Mouse (Mus musculus) erythroblast, embryonic 14.5 days (primary cell): Measurements from ENCODE around the gene Syngr1.

Experiments
- GATA1 ChIP-seq: IDR thresholded peaks from 2 replicates; pipeline ENCODE4 v1.6.1; 2012; ENCODE audit warnings: low read length, inconsistent platforms, mixed read lengths
- TAL1 ChIP-seq: IDR thresholded peaks from 3 replicates; pipeline ENCODE4 v1.6.1; 2012; ENCODE audit warnings: low read length, inconsistent platforms, mixed read lengths

DNA sequence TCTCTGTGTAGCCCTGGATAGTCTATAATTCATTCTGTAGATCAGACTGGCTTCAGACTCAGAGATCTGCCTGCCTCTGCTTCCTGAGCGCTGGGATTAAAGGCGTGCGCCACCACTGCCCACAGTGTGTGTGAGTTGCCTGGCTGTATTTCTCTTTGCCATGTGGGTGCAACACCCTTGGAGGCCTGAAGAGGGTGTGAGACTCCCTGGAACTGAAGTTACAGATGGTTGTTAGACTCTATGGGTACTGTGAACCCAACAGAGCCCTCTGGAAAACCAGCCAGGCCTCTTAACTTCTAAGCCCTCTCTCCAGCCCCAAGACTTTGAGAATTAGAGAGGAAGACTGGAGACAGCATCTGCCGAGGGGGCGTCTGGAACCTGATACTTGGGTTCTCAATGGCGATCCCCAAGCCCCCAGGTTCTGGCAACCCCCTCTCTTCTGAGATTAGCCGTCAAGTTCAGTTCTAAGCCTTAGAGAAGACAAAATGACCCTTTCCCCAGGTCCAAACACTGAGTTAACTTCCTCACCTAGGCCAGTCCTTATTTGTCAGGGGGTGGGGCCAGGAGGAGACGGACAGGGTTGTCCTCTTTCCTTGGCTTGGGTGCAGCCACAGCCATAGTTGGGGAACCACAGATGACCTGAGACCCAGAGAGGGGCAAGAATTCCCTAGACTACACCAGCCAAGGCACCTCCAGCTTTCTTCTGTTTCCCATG, 30.6 kb upstream of the Syngr1 start:
- TF ChIP-seq GATA1 (no peak), TAL1 (no peak)
